Mouse (Mus musculus) forebrain, embryonic 15.5 days (tissue): ENCODE results near the gene Angel1. TPM values are rescaled to one million over a fixed set of nuclear protein-coding genes. Genes with fewer than 3 reads are reported as not detected.

ENCODE experiments used
- ATAC-seq: fragments of 200-750 bp; cut with Nextera tagmentation; replicated peaks from 2 replicates; pipeline ENCODE4 v1.8.0; 2017; ENCODE audit warnings: mild to moderate bottlenecking, moderate TSS enrichment, moderate library complexity
- H3K27ac ChIP-seq: fragments of 300-500 bp; sonication (generic); replicated peaks from 2 replicates; pipeline ENCODE4 v1.5.1; 2015; ENCODE audit warnings: mild to moderate bottlenecking, inconsistent platforms
- H3K27me3 ChIP-seq: fragments of 300-500 bp; sonication (generic); 2 replicates; pipeline ENCODE4 v1.6.1; 2015; ENCODE audit warnings: inconsistent platforms
- H3K36me3 ChIP-seq: fragments of 300-500 bp; sonication (generic); 2 replicates; pipeline ENCODE4 v1.6.1; 2015; ENCODE audit warnings: mild to moderate bottlenecking, inconsistent platforms
- H3K4me1 ChIP-seq: fragments of 300-500 bp; sonication (generic); 2 replicates; pipeline ENCODE4 v1.6.1; 2015; ENCODE audit warnings: inconsistent platforms
- H3K4me2 ChIP-seq: fragments of 300-500 bp; sonication (generic); replicated peaks from 2 replicates; pipeline ENCODE4 v1.6.1; 2015; ENCODE audit warnings: mild to moderate bottlenecking, inconsistent platforms
- H3K4me3 ChIP-seq: fragments of 300-500 bp; sonication (generic); 2 replicates; pipeline ENCODE4 v1.5.1; 2015; ENCODE audit warnings: mild to moderate bottlenecking, inconsistent platforms
- H3K9ac ChIP-seq: fragments of 300-500 bp; sonication (generic); replicated peaks from 2 replicates; pipeline ENCODE4 v1.6.1; 2015; ENCODE audit warnings: mild to moderate bottlenecking, inconsistent platforms
- H3K9me3 ChIP-seq: fragments of 300-500 bp; sonication (generic); 2 replicates; pipeline ENCODE4 v1.6.1; 2016; ENCODE audit warnings: inconsistent platforms
- WGBS: fragments of 180-500 bp; shearing (Covaris S2); methylation state at CpG from one replicate; pipeline ENCODE4 v1.1.7; 2015; ENCODE audit warnings: mixed read lengths; 5-methylcytosine and 5-hydroxymethylcytosine counted together
- polyA plus RNA-seq: library from polyadenylated mRNA; unstranded; fragments of >200 nt; fragmentation: Nextera tagmentation; extraction: Ambion mirVana; gene quantifications from 2 replicates; pipeline ENCODE4 v1.2.1, GENCODE M21; 2015

Angel1 gene
- polyA plus RNA-seq, 1 experiment from 2014 or later = 10.7 TPM

DNA sequence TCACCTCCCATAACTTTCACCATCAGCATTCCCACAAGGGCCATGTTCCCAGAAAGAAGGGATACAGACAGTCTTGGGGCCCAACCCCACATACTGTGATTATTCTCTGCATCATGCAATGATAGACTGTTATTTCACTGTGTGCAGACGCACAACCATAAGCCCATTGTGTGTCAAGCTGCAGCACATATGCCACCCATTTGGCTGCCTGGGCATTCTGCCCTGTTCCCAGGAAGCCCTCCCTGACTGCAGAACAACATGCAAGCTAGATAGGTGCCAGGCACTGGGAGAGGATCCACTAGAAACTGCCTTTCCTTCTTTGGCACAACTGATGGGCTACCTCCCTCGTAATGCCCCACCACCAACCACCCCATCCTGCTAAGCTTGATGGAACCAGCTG lies 57.9 kb downstream of the Angel1 start:
- WGBS = 62% methylated on average over 2 of the region's 2 CpGs
- H3K4me1 ChIP-seq = no peaks in the 10 kb centered on the region
- 0 out of 2 replicates have a peak overlapping the region, but pooled peaks have one; percentile 32 for H3K27ac ChIP-seq
- no peak overlapping the region for H3K4me3 ChIP-seq
- no peaks in the 10 kb centered on the region for H3K36me3 ChIP-seq
- no peaks in the 10 kb centered on the region for H3K9me3 ChIP-seq
- H3K27me3 ChIP-seq = no peaks in the 10 kb centered on the region
- H3K9ac ChIP-seq = no peak overlapping the region
- H3K4me2 ChIP-seq = no peak overlapping the region
- peak; percentile 63; the same call in 1 of the 2 replicates for ATAC-seq

DNA sequence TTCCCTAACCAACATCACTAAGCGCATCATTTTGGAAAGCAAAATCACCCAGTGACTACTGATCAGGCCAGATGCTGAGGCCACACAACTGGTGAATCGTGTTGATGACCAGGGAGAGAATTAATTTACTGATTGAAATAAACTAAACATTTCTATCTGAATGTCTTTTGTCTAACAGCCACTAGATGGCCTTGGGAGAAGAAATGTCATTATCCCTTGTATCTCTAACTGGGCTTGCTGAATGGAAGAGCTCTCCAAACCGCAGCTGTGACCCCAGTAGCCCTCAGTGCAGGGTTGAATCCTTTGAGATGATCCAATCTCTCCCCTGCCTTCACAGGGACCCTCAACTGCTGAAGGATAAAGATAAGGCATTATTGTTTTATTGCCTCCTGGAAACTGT lies 60.6 kb downstream of the Angel1 start:
- Histone ChIP-seq H3K4me3 (no peak overlapping the region), H3K27me3 (no peaks in the 10 kb centered on the region), H3K9ac (no peak overlapping the region), H3K36me3 (no peaks in the 10 kb centered on the region), H3K4me2 (no peak overlapping the region), H3K9me3 (no peaks in the 10 kb centered on the region), H3K27ac (no peak overlapping the region), H3K4me1 (no peaks in the 10 kb centered on the region)
- WGBS = 60% methylated on average over 3 of the region's 3 CpGs
- no peak for ATAC-seq

DNA sequence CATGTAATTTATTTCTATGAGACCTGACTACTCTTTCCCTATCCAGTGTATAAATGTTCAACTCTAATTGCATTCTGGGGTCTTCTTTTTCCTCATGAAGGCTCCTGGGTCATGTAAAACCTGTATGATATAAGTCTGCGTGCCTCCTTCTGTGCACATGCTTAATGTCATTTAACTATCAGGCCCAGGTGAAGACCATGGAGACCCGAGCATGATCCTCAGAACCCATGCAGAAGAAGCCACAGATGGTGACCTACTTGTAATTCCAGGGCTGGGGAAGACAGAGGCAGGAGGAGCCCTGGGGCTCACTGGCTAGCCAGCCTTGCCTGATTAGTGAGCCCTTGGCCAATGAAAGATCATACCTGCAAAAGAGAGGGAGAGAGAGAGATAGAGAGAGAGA lies 65.8 kb downstream of the Angel1 start:
- Histone ChIP-seq H3K36me3 (no peaks in the 10 kb centered on the region), H3K27ac (no peak overlapping the region), H3K9me3 (no peaks in the 10 kb centered on the region), H3K27me3 (no peaks in the 10 kb centered on the region), H3K4me1 (peaks cover 8% of the 10 kb centered on the region), H3K4me3 (no peak overlapping the region), H3K9ac (no peak overlapping the region), H3K4me2 (no peak overlapping the region)
- no peak for ATAC-seq
- WGBS = 85% methylated on average over 2 of the region's 2 CpGs

DNA sequence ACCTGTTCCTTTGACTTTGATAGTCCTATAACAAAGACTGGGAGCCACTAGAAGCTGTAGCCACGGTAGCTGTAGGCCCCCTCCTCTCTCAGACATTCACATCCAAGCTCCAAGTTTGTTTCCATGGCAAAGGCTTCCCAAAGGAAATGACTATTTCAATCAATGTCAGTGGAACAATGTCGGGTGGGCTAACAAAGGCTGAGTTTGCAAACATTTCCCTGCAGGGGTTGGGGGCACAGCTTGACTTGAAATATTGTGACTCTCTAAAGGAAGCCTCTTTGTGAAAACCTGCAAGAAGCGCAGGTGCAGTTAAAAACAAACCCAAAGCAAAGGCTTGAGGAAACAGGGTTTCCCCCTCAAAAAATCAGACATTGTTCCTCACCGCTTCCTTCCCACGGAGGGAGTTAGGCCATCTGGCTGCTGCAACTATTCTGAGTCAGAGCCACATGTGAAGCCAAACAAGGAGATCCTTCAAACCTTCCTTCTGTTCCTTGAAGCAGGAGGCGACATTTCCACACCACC lies 66.8 kb downstream of the Angel1 start:
- H3K36me3 ChIP-seq = no peaks in the 10 kb centered on the region
- no peak for ATAC-seq
- no peak overlapping the region for H3K4me3 ChIP-seq
- H3K27me3 ChIP-seq = no peaks in the 10 kb centered on the region
- H3K27ac ChIP-seq = 0 out of 2 replicates have a peak overlapping the region, but pooled peaks have one; percentile 18
- H3K4me2 ChIP-seq = no peak overlapping the region
- H3K9ac ChIP-seq = no peak overlapping the region
- 11% methylated on average over 6 of the region's 6 CpGs for WGBS
- H3K9me3 ChIP-seq = no peaks in the 10 kb centered on the region
- H3K4me1 ChIP-seq = peaks cover 8% of the 10 kb centered on the region

DNA sequence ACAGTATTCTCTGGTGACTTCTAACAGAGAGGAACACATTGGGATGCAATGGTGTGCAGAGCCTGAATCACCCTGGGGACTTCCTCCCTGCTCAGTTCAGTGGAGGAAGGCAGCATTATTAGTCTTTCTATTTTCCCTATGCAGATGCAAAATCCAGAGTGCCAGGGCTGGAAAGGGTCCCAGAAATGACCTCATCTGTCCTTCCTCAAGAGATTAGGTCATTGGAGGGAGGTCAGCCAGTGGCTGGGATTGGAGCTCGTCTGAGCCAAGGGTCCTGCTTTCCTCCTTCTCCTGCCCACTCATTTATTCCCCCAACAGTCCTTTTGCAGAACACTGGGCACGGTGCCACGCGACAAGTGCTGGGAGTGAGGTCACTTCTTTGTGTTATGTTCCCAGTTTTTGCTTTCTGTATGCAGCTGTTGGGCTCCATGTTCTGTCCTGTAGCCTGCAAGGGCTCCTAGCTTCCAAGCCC lies 73.7 kb downstream of the Angel1 start:
- no peak overlapping the region for H3K9ac ChIP-seq
- H3K27ac ChIP-seq = peak overlapping the region; percentile 74
- ATAC-seq = peak; percentile 85
- H3K27me3 ChIP-seq = no peaks in the 10 kb centered on the region
- 13% methylated on average over 4 of the region's 4 CpGs for WGBS
- H3K36me3 ChIP-seq = no peaks in the 10 kb centered on the region
- no peak overlapping the region for H3K4me3 ChIP-seq
- no peak overlapping the region for H3K4me2 ChIP-seq
- peaks cover 14% of the 10 kb centered on the region for H3K4me1 ChIP-seq
- no peaks in the 10 kb centered on the region for H3K9me3 ChIP-seq

DNA sequence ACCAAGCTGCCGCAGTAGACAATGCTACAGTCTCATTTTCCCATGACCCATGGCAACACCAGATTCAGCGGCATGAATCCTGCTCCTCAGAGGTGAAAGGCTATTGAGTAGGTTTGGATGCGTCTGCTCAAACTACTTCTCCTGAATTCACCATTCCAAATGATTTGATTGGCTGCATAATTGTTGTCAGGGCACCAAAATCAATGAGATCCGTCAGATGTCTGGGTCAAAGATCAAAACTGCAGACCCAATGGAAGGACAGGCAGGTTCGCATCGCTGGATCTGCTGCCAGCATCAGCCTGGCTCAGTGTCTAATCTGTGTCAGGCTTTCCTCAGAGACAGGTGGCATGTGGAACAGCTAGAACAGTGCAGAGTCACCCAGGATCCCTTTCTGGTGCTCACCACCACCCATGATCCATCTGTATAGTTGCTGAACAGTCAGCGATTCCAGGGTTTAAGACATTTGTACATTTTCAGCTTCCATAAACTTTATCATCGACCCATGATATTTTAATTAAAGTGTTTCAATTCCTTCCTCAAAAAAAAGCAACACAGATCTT lies 74.9 kb downstream of the Angel1 start:
- Histone ChIP-seq H3K9ac (no peak overlapping the region), H3K9me3 (no peaks in the 10 kb centered on the region), H3K36me3 (no peaks in the 10 kb centered on the region), H3K4me2 (no peak overlapping the region), H3K27ac (no peak overlapping the region), H3K4me3 (no peak overlapping the region), H3K27me3 (no peaks in the 10 kb centered on the region), H3K4me1 (peaks cover 25% of the 10 kb centered on the region)
- WGBS = 89% methylated on average over 8 of the region's 8 CpGs
- ATAC-seq = no peak

Other genes starting within 250 kb of the Angel1 start
- gene Vash1, start 47.8 kb downstream of the Angel1 start, polyA plus RNA-seq = 42.8 and 50.9 TPM in 2 replicates
- not detected in 2 replicates for gene Lrrc74a, start 7.9 kb upstream of the Angel1 start, polyA plus RNA-seq
- gene Irf2bpl, start 158.3 kb upstream of the Angel1 start, polyA plus RNA-seq = 94.9 and 95.8 TPM in 2 replicates
- 53.6 and 55.3 TPM in 2 replicates for gene Cipc, start 220.6 kb upstream of the Angel1 start, polyA plus RNA-seq